Mouse (Mus musculus): ENCODE measurements around the gene Hnrnph2.

GRCm38 (mm10) chrX:134648031-134648692 lies 47.2 kb downstream of the Hnrnph2 start:
- TF ChIP-seq EP300 (IDR thresholded peaks at IDR 0.05; ENCODE audit: insufficient read depth, low read depth, low read length) (no peak), POLR2A (IDR thresholded peaks at IDR 0.05; ENCODE audit: insufficient read depth, low read depth, low read length) (no peak), CTCF (IDR thresholded peaks at IDR 0.05) (peak; percentile 87)

All from heart, adult 2 months (tissue).